In the genomic region with DNA sequence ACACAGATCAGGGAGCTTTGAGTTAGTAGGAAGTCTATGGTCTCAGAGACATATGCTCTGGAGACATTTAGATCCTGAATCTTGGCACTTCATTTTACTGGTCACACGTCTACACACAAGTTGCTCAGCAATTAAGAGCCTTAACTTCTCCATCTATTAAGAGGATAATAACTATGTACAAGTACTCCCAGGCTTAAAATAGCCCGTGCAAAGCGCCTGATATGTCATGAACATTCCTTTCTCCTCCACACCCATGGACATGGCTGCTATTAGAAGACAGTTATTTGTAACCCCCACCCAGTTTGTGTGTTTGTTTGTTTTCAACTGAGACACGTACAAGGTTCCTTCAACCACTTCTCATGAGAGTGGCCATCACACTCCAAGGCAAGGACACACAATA, we compare ENCODE assay signal across 24 mouse cellular contexts. TPM values are rescaled to one million over a fixed set of nuclear protein-coding genes. Genes with fewer than 3 reads are reported as not detected.
"Had no signal": no experiment of that assay in that cellular context is flagged by ENCODE, and none has a peak within 500 bp of the region (broad histone marks: within the 10 kb centered on the region; RNA-seq: fewer than 3 reads in every experiment).

No protein-coding gene starts in this region.

- H3K27ac ChIP-seq: limb, embryonic 15.5 days; liver, embryonic 12.5 days; liver, embryonic 14.5 days; midbrain, embryonic 13.5 days; midbrain, embryonic 15.5 days; neural tube, embryonic 12.5 days; stomach, embryonic 15.5 days; stomach, postnatal 0 days had no signal

- DNase-seq: lung, adult 18-20 months; right cerebral cortex, postnatal 14 days; thymus, adult 2 months; thymus, postnatal 25 days; thymus, postnatal 4 days had no signal

- H3K27me3 ChIP-seq: limb, embryonic 15.5 days; liver, embryonic 12.5 days; midbrain, embryonic 13.5 days; midbrain, embryonic 15.5 days; neural tube, embryonic 12.5 days; stomach, embryonic 15.5 days had no signal

- H3K9me3 ChIP-seq: limb, embryonic 15.5 days; liver, embryonic 12.5 days; megakaryocyte, embryonic 14.5 days; midbrain, embryonic 13.5 days; midbrain, embryonic 15.5 days; neural tube, embryonic 12.5 days; stomach, embryonic 15.5 days had no signal

- H3K4me1 ChIP-seq: limb, embryonic 15.5 days; liver, embryonic 12.5 days; megakaryocyte, embryonic 14.5 days; midbrain, embryonic 13.5 days; midbrain, embryonic 15.5 days; neural tube, embryonic 12.5 days; stomach, embryonic 15.5 days had no signal

- H3K9ac ChIP-seq: limb, embryonic 15.5 days; liver, embryonic 12.5 days; liver, embryonic 14.5 days; midbrain, embryonic 13.5 days; midbrain, embryonic 15.5 days; neural tube, embryonic 12.5 days; stomach, embryonic 15.5 days had no signal

- H3K4me3 ChIP-seq: limb, embryonic 15.5 days; liver, embryonic 12.5 days; megakaryocyte, embryonic 14.5 days; midbrain, embryonic 13.5 days; midbrain, embryonic 15.5 days; neural tube, embryonic 12.5 days; stomach, embryonic 15.5 days had no signal

- H3K4me2 ChIP-seq: limb, embryonic 15.5 days; liver, embryonic 12.5 days; midbrain, embryonic 11.5 days; midbrain, embryonic 13.5 days; midbrain, embryonic 15.5 days; neural tube, embryonic 12.5 days; stomach, embryonic 15.5 days had no signal

- H3K36me3 ChIP-seq: limb, embryonic 15.5 days; liver, embryonic 12.5 days; midbrain, embryonic 13.5 days; midbrain, embryonic 15.5 days; neural tube, embryonic 12.5 days; stomach, embryonic 15.5 days had no signal

- ATAC-seq: liver, embryonic 12.5 days; midbrain, embryonic 13.5 days; midbrain, embryonic 15.5 days had no signal

RNA-seq across cellular contexts. Expression of a gene that starts 1.4 kb away (rescaled TPM):
- total RNA-seq: liver, adult 2 months; midbrain, postnatal 0 days; monocyte, adult 5-6 weeks; neutrophil, adult 5-6 weeks had no signal
- polyA plus RNA-seq: limb, embryonic 15.5 days; liver, adult 2 months; liver, embryonic 12.5 days; liver, embryonic 14.5 days; liver, embryonic 16.5 days; midbrain, embryonic 11.5 days; midbrain, embryonic 13.5 days; midbrain, embryonic 15.5 days; midbrain, postnatal 0 days; neural tube, embryonic 12.5 days; neural tube, embryonic 14.5 days; spleen, adult 2 months; stomach, embryonic 15.5 days; stomach, postnatal 0 days; testis, adult 2 months; thymus, adult 2 months; urinary bladder, adult 2 months had no signal

RNA-seq across cellular contexts. Expression of a gene that starts 25.0 kb away (rescaled TPM):
- total RNA-seq: monocyte, adult 5-6 weeks had no signal
